Mouse (Mus musculus) ES-Bruce4 (cell line): ENCODE data around the gene Rps6ka5.

Source experiments
- CTCF ChIP-seq: IDR thresholded peaks from one replicate; pipeline ENCODE4 v1.8.1; 2011; ENCODE audit warnings: low read depth, low read length
- POLR2A ChIP-seq: IDR thresholded peaks from one replicate; pipeline ENCODE4 v1.8.1; 2011; ENCODE audit warnings: low read length; ENCODE audit not compliant: insufficient read depth

- no peak for TF ChIP-seq CTCF
- no peak for TF ChIP-seq POLR2A
Measured at GRCm38 (mm10) chr12:100770765-100771164, 44.0 kb upstream of the Rps6ka5 start.
